Mouse (Mus musculus) thymus, adult 2 months (tissue): ENCODE results near the gene Wnt5b.

Source experiments
- CTCF ChIP-seq: fragments of 200-500 bp; IDR thresholded peaks from 2 replicates; pipeline ENCODE4 v1.5.1; 2012; ENCODE audit warnings: mild to moderate bottlenecking, control low read depth, low read length, moderate library complexity, borderline replicate concordance; ENCODE audit not compliant: control insufficient read depth, poor library complexity, insufficient read depth; ENCODE audit errors: extremely low read depth
- POLR2A ChIP-seq: fragments of 200-500 bp; IDR thresholded peaks from 2 replicates; pipeline ENCODE4 v1.6.1; 2012; ENCODE audit warnings: mild to moderate bottlenecking, low read length, control low read depth, moderate library complexity; ENCODE audit not compliant: control insufficient read depth, poor library complexity, insufficient read depth; ENCODE audit errors: extremely low read depth

- TF ChIP-seq CTCF (no peak), POLR2A (no peak)
Observed at GRCm38 (mm10) chr6:119437894-119438761, 106.0 kb downstream of the Wnt5b start.
